9 mouse cellular contexts compared by ENCODE assay signal in the genomic region with DNA sequence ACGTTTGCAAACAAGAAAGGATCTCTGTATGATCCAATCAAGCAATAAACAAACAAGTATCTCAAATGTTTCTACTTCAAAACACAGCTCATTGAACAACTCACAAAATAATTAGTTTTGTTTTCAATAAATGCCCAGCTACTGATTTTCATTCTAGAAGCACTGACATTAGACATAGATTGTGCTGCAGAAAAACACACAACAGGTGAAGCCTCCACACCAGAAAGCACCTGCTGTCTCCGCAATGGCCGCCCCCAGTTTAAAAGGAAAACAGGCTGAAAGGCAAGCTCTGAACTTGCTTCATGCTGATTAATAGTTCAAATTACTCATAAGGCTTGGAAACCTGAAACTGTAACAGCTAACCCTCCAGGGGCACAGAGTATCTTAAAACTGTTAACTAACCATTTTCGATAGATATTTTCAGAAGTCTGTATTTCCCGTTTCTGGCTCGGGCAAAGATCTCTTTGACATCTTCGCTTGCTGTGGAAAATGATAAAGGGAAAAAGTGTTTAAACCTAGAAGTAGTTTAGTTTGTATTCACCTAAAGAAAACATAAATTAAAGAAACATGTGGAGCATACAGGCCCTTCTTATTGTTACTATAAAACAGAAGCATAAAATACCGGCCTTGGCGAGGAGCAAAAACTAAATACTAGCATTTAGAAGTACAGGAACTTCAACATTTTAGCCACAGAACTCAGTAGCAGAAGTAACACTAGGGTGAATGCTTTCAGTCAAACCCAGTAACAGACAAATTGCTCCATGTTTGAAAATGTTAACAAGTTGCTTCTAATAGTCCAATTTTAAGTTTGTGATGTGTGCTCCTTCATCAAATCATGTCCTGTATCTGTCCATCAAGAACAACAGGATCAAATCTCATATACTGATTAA. TPM values are rescaled to one million over a fixed set of nuclear protein-coding genes. Genes with fewer than 3 reads are reported as not detected.
A peak's percentile ranks its signal among the peaks of the same experiment; 100 is the strongest.
DNase-seq lines count a peak whose midpoint lies in the region; ATAC-seq lines count a peak whose summit lies in the region.
"Had no signal": no experiment of that assay in that cellular context is flagged by ENCODE, and none has a peak within 500 bp of the region (broad histone marks: within the 10 kb centered on the region; RNA-seq: fewer than 3 reads in every experiment).

No protein-coding gene starts in this region.

- peak overlapping the region; percentile 76 for H3K4me3 ChIP-seq in liver, embryonic 11.5 days (ENCODE audit: low read depth, low read length)
- peak overlapping the region; percentile 99 for H3K4me3 ChIP-seq in embryonic facial prominence, embryonic 14.5 days (ENCODE audit: low read depth, low read length)
- peak overlapping the region; percentile 99 for H3K4me3 ChIP-seq in limb, embryonic 10.5 days
- H3K4me3 ChIP-seq in neural tube, embryonic 14.5 days (ENCODE audit: low read depth, low read length), result peak overlapping the region; percentile 76; the same call in 1 of the 2 replicates

- ATAC-seq in liver, embryonic 11.5 days (replicated peaks; ENCODE audit: low FRiP score), result no peak
- ATAC-seq in embryonic facial prominence, embryonic 14.5 days (ENCODE audit: low read depth), result no peak
- ATAC-seq in neural tube, embryonic 14.5 days (ENCODE audit: low read depth), result no peak

- H3K27ac ChIP-seq in liver, embryonic 11.5 days (ENCODE audit: low read depth, low read length), result no peak overlapping the region
- no peak overlapping the region for H3K27ac ChIP-seq in embryonic facial prominence, embryonic 14.5 days (replicated peaks; ENCODE audit: low read depth, low read length)
- no peak overlapping the region for H3K27ac ChIP-seq in limb, embryonic 10.5 days
- no peak overlapping the region for H3K27ac ChIP-seq in neural tube, embryonic 14.5 days (ENCODE audit: low read depth, low read length)

- H3K9ac ChIP-seq in liver, embryonic 11.5 days (ENCODE audit: low read depth, low read length), result no peak overlapping the region
- H3K9ac ChIP-seq in embryonic facial prominence, embryonic 14.5 days (ENCODE audit: low read depth, low read length), result peak overlapping the region; percentile 93; the same call in 1 of the 2 replicates
- no peak overlapping the region for H3K9ac ChIP-seq in neural tube, embryonic 14.5 days (replicated peaks; ENCODE audit: low read depth, low read length)

- H3K9me3 ChIP-seq in liver, embryonic 11.5 days (ENCODE audit: control insufficient read depth, low read length), result no peaks in the 10 kb centered on the region
- H3K9me3 ChIP-seq in embryonic facial prominence, embryonic 14.5 days (ENCODE audit: control insufficient read depth, low read length), result no peaks in the 10 kb centered on the region
- no peaks in the 10 kb centered on the region for H3K9me3 ChIP-seq in limb, embryonic 10.5 days (replicated peaks)
- H3K9me3 ChIP-seq in neural tube, embryonic 14.5 days (ENCODE audit: control insufficient read depth, low read length), result no peaks in the 10 kb centered on the region

- H3K4me2 ChIP-seq in liver, embryonic 11.5 days, result peak overlapping the region; percentile 70
- peak overlapping the region; percentile 56 for H3K4me2 ChIP-seq in embryonic facial prominence, embryonic 14.5 days (ENCODE audit: low read depth, low read length)
- peak overlapping the region; percentile 70; the same call in 1 of the 2 replicates for H3K4me2 ChIP-seq in neural tube, embryonic 14.5 days (ENCODE audit: low read depth, low read length)

- 81% methylated on average over 9 of the region's 9 CpGs for WGBS in liver, embryonic 11.5 days
- 75% methylated on average over 9 of the region's 9 CpGs for WGBS in embryonic facial prominence, embryonic 14.5 days
- 88% methylated on average over 9 of the region's 9 CpGs for WGBS in limb, embryonic 10.5 days
- 91% methylated on average over 9 of the region's 9 CpGs for WGBS in neural tube, embryonic 14.5 days

- H3K36me3 ChIP-seq in liver, embryonic 11.5 days (ENCODE audit: control insufficient read depth, insufficient read depth, low read length), result peaks cover 16% of the 10 kb centered on the region
- peaks cover 35% of the 10 kb centered on the region for H3K36me3 ChIP-seq in embryonic facial prominence, embryonic 14.5 days (ENCODE audit: control insufficient read depth, insufficient read depth, low read length)
- H3K36me3 ChIP-seq in limb, embryonic 10.5 days, result peaks cover 37% of the 10 kb centered on the region
- H3K36me3 ChIP-seq in neural tube, embryonic 14.5 days (ENCODE audit: control insufficient read depth, insufficient read depth, low read length), result peaks cover 26% of the 10 kb centered on the region

- no peaks in the 10 kb centered on the region for H3K27me3 ChIP-seq in liver, embryonic 11.5 days (replicated peaks; ENCODE audit: control insufficient read depth, insufficient read depth, low read length)
- no peaks in the 10 kb centered on the region for H3K27me3 ChIP-seq in embryonic facial prominence, embryonic 14.5 days (replicated peaks; ENCODE audit: control insufficient read depth, insufficient read depth, low read length)
- H3K27me3 ChIP-seq in limb, embryonic 10.5 days (ENCODE audit: low read depth, poor library complexity, severe bottlenecking), result no peaks in the 10 kb centered on the region
- no peaks in the 10 kb centered on the region for H3K27me3 ChIP-seq in neural tube, embryonic 14.5 days (ENCODE audit: control insufficient read depth, insufficient read depth, low read length)

- no peak for DNase-seq in liver, embryonic 11.5 days (ENCODE audit: low spot score)
- DNase-seq in liver, result no peak
- no peak for DNase-seq in embryonic facial prominence, embryonic 14.5 days (ENCODE audit: low spot score)
- no peak for DNase-seq in limb, embryonic 10.5 days (ENCODE audit: low spot score)
- DNase-seq in embryo, embryonic 11 days, result no peak
- no peak for DNase-seq in kidney, adult 9 months
- no peak for DNase-seq in B cell, adult 2 months
- DNase-seq: retina, postnatal 1 day had no signal

- H3K4me1 ChIP-seq in liver, embryonic 11.5 days (replicated peaks; ENCODE audit: control insufficient read depth, insufficient read depth, low read length), result peaks cover 6% of the 10 kb centered on the region; the same call in 1 of the 2 replicates
- H3K4me1 ChIP-seq in embryonic facial prominence, embryonic 14.5 days (ENCODE audit: control insufficient read depth, insufficient read depth, low read length), result peaks cover 4% of the 10 kb centered on the region; the same call in 1 of the 2 replicates
- H3K4me1 ChIP-seq in limb, embryonic 10.5 days, result peaks cover 14% of the 10 kb centered on the region
- peaks cover 8% of the 10 kb centered on the region for H3K4me1 ChIP-seq in neural tube, embryonic 14.5 days (ENCODE audit: control insufficient read depth, insufficient read depth, low read length)

RNA-seq across cellular contexts. Expression of a gene that starts 1.6 kb away (rescaled TPM):
- polyA plus RNA-seq in liver, embryonic 11.5 days (2014; fragmentation: Nextera tagmentation; extraction: Ambion mirVana), result 48.6 and 51.9 TPM in 2 replicates
- polyA plus RNA-seq in embryonic facial prominence, embryonic 14.5 days (2014; fragmentation: Nextera tagmentation; extraction: Ambion mirVana), result 78.3 and 83.1 TPM in 2 replicates
- polyA plus RNA-seq in limb, embryonic 10.5 days (2016; fragmentation: Nextera tagmentation; extraction: Ambion mirVana), result 55.5 and 64.1 TPM in 2 replicates
- 75.5 and 85.6 TPM in 2 replicates for polyA plus RNA-seq in neural tube, embryonic 14.5 days (2014; fragmentation: Nextera tagmentation; extraction: Ambion mirVana)

RNA-seq across cellular contexts. Expression of a gene that starts 41.0 kb away (rescaled TPM):
- polyA plus RNA-seq in liver, embryonic 11.5 days (2014; fragmentation: Nextera tagmentation; extraction: Ambion mirVana), result 0.18 TPM in 1 of 2 replicates, not detected in the other
- 9.6 and 11.1 TPM in 2 replicates for polyA plus RNA-seq in embryonic facial prominence, embryonic 14.5 days (2014; fragmentation: Nextera tagmentation; extraction: Ambion mirVana)
- polyA plus RNA-seq in limb, embryonic 10.5 days (2016; fragmentation: Nextera tagmentation; extraction: Ambion mirVana), result 0.77 and 0.99 TPM in 2 replicates
- 17.3 and 19.5 TPM in 2 replicates for polyA plus RNA-seq in neural tube, embryonic 14.5 days (2014; fragmentation: Nextera tagmentation; extraction: Ambion mirVana)

RNA-seq across cellular contexts. Expression of a gene that starts 44.6 kb away (rescaled TPM):
- polyA plus RNA-seq in liver, embryonic 11.5 days (2014; fragmentation: Nextera tagmentation; extraction: Ambion mirVana), result 6.1 and 6.3 TPM in 2 replicates
- 4.4 and 5.2 TPM in 2 replicates for polyA plus RNA-seq in embryonic facial prominence, embryonic 14.5 days (2014; fragmentation: Nextera tagmentation; extraction: Ambion mirVana)
- polyA plus RNA-seq in limb, embryonic 10.5 days (2016; fragmentation: Nextera tagmentation; extraction: Ambion mirVana), result 2.0 and 3.0 TPM in 2 replicates
- polyA plus RNA-seq in neural tube, embryonic 14.5 days (2014; fragmentation: Nextera tagmentation; extraction: Ambion mirVana), result 1.2 and 1.5 TPM in 2 replicates

RNA-seq across cellular contexts. Expression of a gene that starts 44.7 kb away (rescaled TPM):
- polyA plus RNA-seq in liver, embryonic 11.5 days (2014; fragmentation: Nextera tagmentation; extraction: Ambion mirVana), result 12.0 and 13.5 TPM in 2 replicates
- polyA plus RNA-seq in embryonic facial prominence, embryonic 14.5 days (2014; fragmentation: Nextera tagmentation; extraction: Ambion mirVana), result 8.7 and 9.7 TPM in 2 replicates
- polyA plus RNA-seq in limb, embryonic 10.5 days (2016; fragmentation: Nextera tagmentation; extraction: Ambion mirVana), result 9.8 and 10.2 TPM in 2 replicates
- 7.1 and 8.4 TPM in 2 replicates for polyA plus RNA-seq in neural tube, embryonic 14.5 days (2014; fragmentation: Nextera tagmentation; extraction: Ambion mirVana)
